Mouse (Mus musculus): ENCODE measurements around the gene 1700025G04Rik. TPM values are rescaled to one million over a fixed set of nuclear protein-coding genes. Genes with fewer than 3 reads are reported as not detected.

1700025G04Rik gene
- polyA plus RNA-seq, 1 experiment from 2014 or later = 49.9 TPM

DNA sequence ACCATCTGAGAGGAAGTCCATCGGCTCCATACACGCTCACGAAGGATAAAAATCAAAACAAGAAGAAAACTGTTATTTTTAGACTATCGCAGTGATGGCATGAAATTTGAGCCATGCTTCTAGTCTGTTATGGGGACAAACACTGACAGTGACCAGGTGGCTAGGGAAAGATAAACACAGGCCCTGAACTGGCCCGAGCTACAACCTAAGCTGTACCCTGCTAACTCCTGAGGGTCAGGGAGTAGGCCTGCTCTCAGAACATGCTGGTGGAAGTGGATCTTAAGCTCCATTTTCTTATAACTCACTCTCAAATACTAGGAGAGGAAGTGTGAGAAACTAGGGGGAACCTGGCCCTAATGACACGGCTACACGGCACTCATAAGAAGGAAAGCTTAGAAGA is 126.7 kb downstream of the 1700025G04Rik start:
- no peak for ATAC-seq (ENCODE audit: low FRiP score, low read depth)
- Histone ChIP-seq H3K9me3 (no peaks in the 10 kb centered on the region), H3K36me3 (no peaks in the 10 kb centered on the region), H3K27me3 (replicated peaks) (no peaks in the 10 kb centered on the region), H3K4me1 (peaks cover 13% of the 10 kb centered on the region; the same call in 1 of the 2 replicates), H3K9ac (no peak overlapping the region), H3K4me2 (replicated peaks) (no peak overlapping the region), H3K4me3 (no peak overlapping the region), H3K27ac (no peak overlapping the region)
- WGBS = 87% methylated on average over 7 of the region's 7 CpGs

DNA sequence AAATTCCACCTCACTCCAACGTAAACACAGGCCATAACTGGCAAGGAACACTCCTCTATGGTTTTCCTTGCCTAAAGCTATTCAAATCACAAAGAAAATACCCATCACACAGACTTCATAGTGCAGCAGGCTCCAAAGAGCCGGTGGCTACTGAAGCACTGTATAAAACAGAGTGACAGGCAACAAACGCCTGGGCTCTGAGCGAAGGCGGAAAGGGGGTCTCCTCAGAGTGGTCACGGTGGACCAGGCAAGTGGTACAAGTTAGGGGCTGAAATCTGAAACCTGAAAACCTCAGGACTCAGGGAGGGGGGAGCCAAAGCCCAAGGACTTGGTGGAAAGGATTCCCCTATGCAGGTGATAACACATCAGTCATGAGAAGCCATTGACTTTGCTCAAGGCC is 127.8 kb downstream of the 1700025G04Rik start:
- Histone ChIP-seq H3K27me3 (replicated peaks) (no peaks in the 10 kb centered on the region), H3K27ac (no peak overlapping the region)
- no peak for ATAC-seq (ENCODE audit: low FRiP score, low read depth)

DNA sequence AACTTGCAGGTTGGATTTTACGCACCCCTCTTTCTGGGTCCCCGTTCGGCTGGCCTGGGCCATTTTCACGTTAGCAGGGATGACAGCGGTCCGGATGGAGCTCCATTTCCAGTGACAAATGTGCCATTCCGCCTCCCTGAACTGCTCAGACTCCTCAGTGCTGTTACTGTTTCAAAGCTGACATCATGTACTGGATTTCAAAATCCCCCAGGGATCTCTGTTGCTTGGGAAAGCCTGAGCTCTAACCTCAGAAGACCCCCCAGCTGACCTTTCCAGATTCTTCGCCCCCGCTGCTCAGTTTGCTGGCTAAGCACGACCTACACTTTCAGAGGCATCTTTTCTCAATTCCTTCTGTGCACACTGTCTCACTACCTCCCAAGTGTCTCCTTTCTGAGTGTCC is 128.7 kb downstream of the 1700025G04Rik start:
- Histone ChIP-seq H3K9me3 (no peaks in the 10 kb centered on the region), H3K36me3 (no peaks in the 10 kb centered on the region), H3K27ac (no peak overlapping the region), H3K4me1 (peaks cover 18% of the 10 kb centered on the region), H3K9ac (no peak overlapping the region), H3K4me3 (no peak overlapping the region), H3K27me3 (replicated peaks) (no peaks in the 10 kb centered on the region), H3K4me2 (replicated peaks) (no peak overlapping the region)
- 71% methylated on average over 10 of the region's 10 CpGs for WGBS
- no peak for ATAC-seq (ENCODE audit: low FRiP score, low read depth)

More for the DNA sequence above, 127.8 kb downstream of the 1700025G04Rik start:
- H3K4me1 ChIP-seq = peaks cover 18% of the 10 kb centered on the region
- H3K4me3 ChIP-seq = no peak overlapping the region
- WGBS = 74% methylated on average over 6 of the region's 6 CpGs
- H3K9me3 ChIP-seq = no peaks in the 10 kb centered on the region
- no peak overlapping the region for H3K9ac ChIP-seq
- no peaks in the 10 kb centered on the region for H3K36me3 ChIP-seq
- H3K4me2 ChIP-seq (replicated peaks) = no peak overlapping the region

DNA sequence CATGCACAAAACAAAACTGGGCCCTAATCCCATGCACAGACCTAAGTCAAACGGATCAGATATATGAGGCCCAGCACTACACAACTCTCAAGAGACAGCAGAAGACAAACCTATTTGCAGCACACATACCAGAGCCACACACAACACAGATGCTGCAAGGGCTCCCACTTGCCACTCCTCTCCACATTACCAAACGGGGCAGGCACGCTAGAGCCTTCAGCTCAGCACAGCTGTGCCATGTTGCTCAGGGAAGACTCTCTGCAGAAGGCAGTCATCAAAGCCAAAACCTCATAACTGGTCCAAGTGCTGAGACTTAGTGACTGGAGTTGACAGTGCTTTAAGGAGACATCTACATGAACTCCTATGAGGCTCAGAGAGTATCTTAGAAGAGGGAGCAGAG is 130.9 kb downstream of the 1700025G04Rik start:
- ATAC-seq (ENCODE audit: low FRiP score, low read depth) = no peak
- Histone ChIP-seq H3K27me3 (replicated peaks) (no peaks in the 10 kb centered on the region), H3K4me2 (replicated peaks) (no peak overlapping the region), H3K4me1 (peaks cover 18% of the 10 kb centered on the region), H3K9ac (no peak overlapping the region), H3K9me3 (no peaks in the 10 kb centered on the region), H3K4me3 (no peak overlapping the region), H3K27ac (no peak overlapping the region), H3K36me3 (no peaks in the 10 kb centered on the region)
- WGBS = 69% methylated on average over 3 of the region's 3 CpGs

DNA sequence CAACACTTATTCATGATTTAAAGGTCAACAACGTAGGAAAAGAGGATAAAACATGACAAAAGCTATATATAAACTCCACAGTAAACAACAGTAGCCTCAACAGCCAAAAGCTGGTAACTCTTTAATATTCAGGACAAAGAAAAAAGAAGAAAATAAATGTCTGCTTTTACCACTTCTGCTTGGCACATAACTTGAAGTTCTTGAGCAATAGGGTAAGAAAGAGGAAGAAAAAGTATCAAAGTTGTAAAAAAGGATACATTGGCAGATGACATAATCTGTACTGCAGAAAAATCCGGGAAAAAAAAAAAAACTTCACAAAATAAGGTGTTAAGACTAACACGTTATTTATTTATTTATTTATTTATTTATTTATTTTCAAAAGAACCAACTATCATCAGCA is 131.5 kb downstream of the 1700025G04Rik start:
- H3K27me3 ChIP-seq (replicated peaks) = no peaks in the 10 kb centered on the region
- peaks cover 18% of the 10 kb centered on the region for H3K4me1 ChIP-seq
- no peak overlapping the region for H3K27ac ChIP-seq
- no peaks in the 10 kb centered on the region for H3K36me3 ChIP-seq
- no peaks in the 10 kb centered on the region for H3K9me3 ChIP-seq
- H3K4me2 ChIP-seq (replicated peaks) = no peak overlapping the region
- H3K4me3 ChIP-seq = no peak overlapping the region
- 85% methylated on average over 3 of the region's 3 CpGs for WGBS
- no peak overlapping the region for H3K9ac ChIP-seq
- ATAC-seq (ENCODE audit: low FRiP score, low read depth) = no peak

DNA sequence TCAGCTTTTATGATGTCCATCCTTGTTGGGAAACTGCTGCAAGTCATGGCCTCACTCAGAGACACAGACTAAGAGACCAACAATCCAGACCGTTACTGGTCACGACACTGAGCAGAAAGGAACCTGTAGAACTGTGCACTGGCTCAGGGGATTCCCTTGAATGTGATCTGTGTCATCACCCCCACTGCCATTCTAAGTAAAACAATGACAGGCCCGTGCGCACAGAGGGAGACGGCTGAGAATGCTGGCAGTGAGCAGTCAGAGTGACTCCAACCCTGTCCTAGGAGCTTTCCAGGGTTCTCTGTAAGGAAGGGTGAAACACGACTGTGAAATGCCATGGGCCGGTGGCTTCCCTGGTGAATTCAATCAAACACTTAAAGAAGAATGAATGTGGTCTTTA is 132.3 kb downstream of the 1700025G04Rik start:
- no peaks in the 10 kb centered on the region for H3K36me3 ChIP-seq
- peaks cover 23% of the 10 kb centered on the region for H3K4me1 ChIP-seq
- WGBS = 23% methylated on average over 7 of the region's 7 CpGs
- no peak overlapping the region for H3K4me3 ChIP-seq
- H3K9ac ChIP-seq = no peak overlapping the region
- no peak overlapping the region for H3K4me2 ChIP-seq (replicated peaks)
- no peaks in the 10 kb centered on the region for H3K27me3 ChIP-seq (replicated peaks)
- no peaks in the 10 kb centered on the region for H3K9me3 ChIP-seq
- H3K27ac ChIP-seq = no peak overlapping the region
- no peak for ATAC-seq (ENCODE audit: low FRiP score, low read depth)

DNA sequence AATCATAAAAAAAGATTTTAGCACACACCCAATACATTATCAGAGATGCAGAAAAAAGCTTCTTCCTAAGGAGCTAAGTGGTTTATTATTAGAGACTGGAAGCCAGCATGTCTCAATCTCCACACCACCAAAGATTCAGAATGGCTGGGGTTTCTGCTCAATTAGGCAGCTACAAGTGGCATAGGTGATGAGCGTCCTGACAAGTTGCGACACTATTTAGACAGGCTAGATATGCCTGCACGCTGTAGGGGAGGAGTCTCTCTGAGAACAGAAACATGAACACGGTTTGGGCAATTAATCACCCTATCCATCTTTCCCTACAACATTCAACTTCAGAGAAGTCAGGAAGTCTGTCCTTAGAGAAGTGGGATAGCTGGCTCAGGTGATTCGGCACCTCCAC is 134.1 kb downstream of the 1700025G04Rik start:
- no peak for ATAC-seq (ENCODE audit: low FRiP score, low read depth)
- WGBS = 76% methylated on average over 5 of the region's 5 CpGs

DNA sequence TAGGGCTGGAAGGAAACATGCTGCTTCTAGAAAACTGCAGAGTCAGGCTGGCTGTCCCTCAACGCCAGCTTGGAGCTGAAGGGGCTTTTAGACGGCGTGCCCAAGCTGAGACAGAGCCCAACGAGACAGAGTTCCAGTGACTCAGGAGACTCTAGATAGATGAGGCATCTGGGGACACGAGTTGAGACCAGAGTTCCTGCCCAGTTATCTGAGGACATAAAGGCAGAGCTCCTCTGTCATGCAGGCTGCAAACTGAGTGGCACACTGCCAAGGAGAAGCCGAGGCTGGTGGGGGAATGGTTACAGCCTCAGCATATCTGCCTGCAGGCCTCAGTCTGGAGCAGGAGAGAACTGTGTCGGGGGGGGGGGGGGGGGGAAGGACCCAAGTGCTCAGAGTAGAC is 136.4 kb downstream of the 1700025G04Rik start:
- Histone ChIP-seq H3K4me1 (peaks cover 10% of the 10 kb centered on the region), H3K9me3 (no peaks in the 10 kb centered on the region), H3K4me3 (no peak overlapping the region), H3K9ac (no peak overlapping the region), H3K36me3 (no peaks in the 10 kb centered on the region), H3K27ac (no peak overlapping the region), H3K27me3 (replicated peaks) (no peaks in the 10 kb centered on the region), H3K4me2 (replicated peaks) (no peak overlapping the region)
- peak; percentile 55 for ATAC-seq (ENCODE audit: low FRiP score, low read depth)
- 57% methylated on average over 6 of the region's 7 CpGs for WGBS

More for the DNA sequence above, 134.1 kb downstream of the 1700025G04Rik start:
- no peaks in the 10 kb centered on the region for H3K36me3 ChIP-seq
- no peak overlapping the region for H3K27ac ChIP-seq
- no peaks in the 10 kb centered on the region for H3K27me3 ChIP-seq (replicated peaks)
- no peak overlapping the region for H3K4me2 ChIP-seq (replicated peaks)
- H3K9ac ChIP-seq = no peak overlapping the region
- H3K4me3 ChIP-seq = no peak overlapping the region
- H3K9me3 ChIP-seq = no peaks in the 10 kb centered on the region
- H3K4me1 ChIP-seq = peaks cover 10% of the 10 kb centered on the region

DNA sequence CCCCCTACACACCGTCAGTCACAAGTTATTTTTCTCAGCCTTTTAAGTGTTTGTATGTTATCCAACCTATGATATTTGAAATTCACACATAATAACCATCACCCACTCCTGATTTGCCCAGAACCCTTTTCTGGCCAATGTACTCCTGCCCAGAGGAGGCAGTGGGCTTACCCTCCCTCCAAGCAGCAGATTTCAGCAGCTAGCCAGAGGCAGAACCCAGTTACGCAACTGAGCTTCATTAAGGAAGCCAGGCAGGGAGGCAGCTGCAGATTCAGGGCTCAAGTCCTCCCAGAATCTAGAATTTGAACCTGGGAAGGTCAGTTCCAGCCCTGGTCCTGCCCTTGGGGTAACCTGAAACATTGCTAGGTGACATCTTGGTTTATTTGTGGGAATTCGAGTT is 141.9 kb downstream of the 1700025G04Rik start:
- Histone ChIP-seq H3K9me3 (no peaks in the 10 kb centered on the region), H3K27me3 (replicated peaks) (no peaks in the 10 kb centered on the region), H3K36me3 (no peaks in the 10 kb centered on the region), H3K27ac (no peak overlapping the region), H3K4me1 (peaks cover 44% of the 10 kb centered on the region), H3K9ac (no peak overlapping the region), H3K4me3 (no peak overlapping the region), H3K4me2 (replicated peaks) (no peak overlapping the region)
- ATAC-seq (ENCODE audit: low FRiP score, low read depth) = no peak
- WGBS = 78% methylated on average over 3 of the region's 3 CpGs

DNA sequence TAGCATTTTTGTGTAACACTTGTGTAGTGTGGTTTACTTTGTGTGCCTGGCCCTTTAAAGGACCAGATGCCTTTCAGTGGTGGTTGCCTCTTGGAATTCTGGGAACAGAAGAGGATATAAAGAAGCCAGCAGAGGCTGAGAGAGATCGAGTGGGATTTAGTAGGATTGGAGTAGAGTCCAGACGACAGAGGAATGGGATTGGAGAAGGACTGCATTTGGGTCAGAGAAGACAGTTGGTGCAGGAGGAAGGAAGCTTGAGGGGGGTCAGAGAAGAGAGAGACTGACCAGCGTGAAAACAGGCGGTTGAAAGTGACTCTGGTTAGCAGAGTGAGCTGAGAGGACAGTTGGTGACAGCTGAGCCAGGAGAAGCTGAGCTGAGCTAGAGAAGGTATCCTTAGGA is 142.4 kb downstream of the 1700025G04Rik start:
- no peak for ATAC-seq (ENCODE audit: low FRiP score, low read depth)
- H3K27ac ChIP-seq = no peak overlapping the region

DNA sequence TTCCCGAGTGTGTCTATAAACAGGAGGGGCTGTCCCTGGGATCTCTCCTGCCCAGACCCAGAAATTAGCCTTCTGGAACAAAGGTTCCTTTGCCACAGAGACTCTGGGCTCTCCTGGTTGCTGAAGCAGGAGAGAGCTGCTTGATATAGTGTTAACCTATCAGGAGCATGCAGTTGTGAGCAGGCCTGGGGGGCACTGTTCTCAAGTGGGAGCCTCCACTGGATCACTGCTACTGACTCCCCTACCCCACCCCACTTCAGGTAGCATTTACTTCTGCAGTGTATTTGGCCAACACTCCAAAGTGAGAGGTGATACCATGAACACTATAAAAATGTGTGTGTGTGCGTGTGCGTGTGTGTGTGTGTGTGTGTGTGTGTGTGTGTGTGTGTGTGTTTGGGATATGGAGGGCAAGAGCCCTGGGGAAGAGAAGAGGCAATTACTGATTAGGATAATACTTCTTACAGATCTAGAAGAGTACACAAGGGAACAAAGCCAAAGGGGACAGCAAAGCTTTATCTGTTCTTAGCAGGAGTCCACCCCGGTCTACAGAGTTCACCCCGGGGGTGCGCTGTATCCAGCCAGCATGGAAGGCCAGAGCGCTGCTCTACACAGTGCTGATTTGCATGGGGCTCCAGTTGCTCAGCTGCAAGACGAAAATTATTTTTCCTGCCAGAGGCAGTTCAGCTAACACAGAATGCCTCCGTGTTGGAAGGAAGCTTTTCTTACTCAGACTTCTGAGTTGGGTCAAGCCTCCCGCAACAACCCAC is 145.3 kb downstream of the 1700025G04Rik start:
- peaks cover 51% of the 10 kb centered on the region for H3K4me1 ChIP-seq
- no peak overlapping the region for H3K4me3 ChIP-seq
- H3K36me3 ChIP-seq = no peaks in the 10 kb centered on the region
- 22% methylated on average over 10 of the region's 10 CpGs for WGBS
- ATAC-seq (ENCODE audit: low FRiP score, low read depth) = peak; percentile 72
- H3K4me2 ChIP-seq (replicated peaks) = no peak overlapping the region
- H3K27ac ChIP-seq = peak overlapping the region; percentile 46; the same call in 1 of the 2 replicates
- H3K27me3 ChIP-seq (replicated peaks) = no peaks in the 10 kb centered on the region
- no peak overlapping the region for H3K9ac ChIP-seq
- H3K9me3 ChIP-seq = no peaks in the 10 kb centered on the region

More for the DNA sequence above, 142.4 kb downstream of the 1700025G04Rik start:
- Histone ChIP-seq H3K4me3 (no peak overlapping the region), H3K9me3 (no peaks in the 10 kb centered on the region), H3K9ac (no peak overlapping the region), H3K27me3 (replicated peaks) (no peaks in the 10 kb centered on the region), H3K4me1 (peaks cover 45% of the 10 kb centered on the region), H3K36me3 (no peaks in the 10 kb centered on the region), H3K4me2 (replicated peaks) (no peak overlapping the region)
- WGBS = 53% methylated on average over 4 of the region's 4 CpGs

DNA sequence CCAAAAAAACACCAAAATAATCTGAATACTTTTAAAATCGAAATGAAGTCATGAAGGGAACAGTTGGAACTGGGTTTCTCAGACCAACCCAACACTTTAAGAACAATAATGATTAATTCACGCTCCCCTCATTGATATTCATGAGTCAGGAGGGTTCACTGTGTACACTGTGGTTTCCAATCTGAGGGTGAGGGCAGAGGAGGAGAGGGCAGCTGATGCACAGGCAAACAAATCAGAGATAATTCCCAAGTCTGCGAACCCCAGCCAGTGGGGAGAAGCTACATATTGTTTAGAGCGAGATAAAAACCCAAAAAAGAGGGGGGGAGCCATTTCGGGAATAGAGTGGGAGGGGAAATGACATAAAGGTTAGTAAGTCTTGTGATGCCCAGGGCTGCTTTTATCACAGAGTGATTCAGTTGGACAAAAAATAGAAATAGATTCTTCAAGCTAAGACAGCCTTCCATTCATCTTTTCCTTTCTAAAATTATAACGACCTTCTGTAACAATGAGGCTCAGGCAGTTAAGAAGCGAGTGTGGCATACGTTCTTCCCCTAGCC is 146.2 kb downstream of the 1700025G04Rik start:
- Histone ChIP-seq H3K4me1 (peaks cover 54% of the 10 kb centered on the region), H3K36me3 (no peaks in the 10 kb centered on the region), H3K27me3 (replicated peaks) (no peaks in the 10 kb centered on the region), H3K9me3 (no peaks in the 10 kb centered on the region), H3K9ac (no peak overlapping the region), H3K4me3 (no peak overlapping the region), H3K4me2 (replicated peaks) (no peak overlapping the region), H3K27ac (peak overlapping the region; percentile 46; the same call in 1 of the 2 replicates)
- 41% methylated on average over 8 of the region's 8 CpGs for WGBS
- peak; percentile 72; the same call in 1 of the 2 replicates for ATAC-seq (ENCODE audit: low FRiP score, low read depth)
